Mouse (Mus musculus): ENCODE results near the gene Eva1b. TPM values are rescaled to one million over a fixed set of nuclear protein-coding genes. Genes with fewer than 3 reads are reported as not detected.

Gene Eva1b
- polyA plus RNA-seq (2015; fragmentation: Nextera tagmentation; extraction: Ambion mirVana), result 31.8 and 46.8 TPM in 2 replicates

DNA sequence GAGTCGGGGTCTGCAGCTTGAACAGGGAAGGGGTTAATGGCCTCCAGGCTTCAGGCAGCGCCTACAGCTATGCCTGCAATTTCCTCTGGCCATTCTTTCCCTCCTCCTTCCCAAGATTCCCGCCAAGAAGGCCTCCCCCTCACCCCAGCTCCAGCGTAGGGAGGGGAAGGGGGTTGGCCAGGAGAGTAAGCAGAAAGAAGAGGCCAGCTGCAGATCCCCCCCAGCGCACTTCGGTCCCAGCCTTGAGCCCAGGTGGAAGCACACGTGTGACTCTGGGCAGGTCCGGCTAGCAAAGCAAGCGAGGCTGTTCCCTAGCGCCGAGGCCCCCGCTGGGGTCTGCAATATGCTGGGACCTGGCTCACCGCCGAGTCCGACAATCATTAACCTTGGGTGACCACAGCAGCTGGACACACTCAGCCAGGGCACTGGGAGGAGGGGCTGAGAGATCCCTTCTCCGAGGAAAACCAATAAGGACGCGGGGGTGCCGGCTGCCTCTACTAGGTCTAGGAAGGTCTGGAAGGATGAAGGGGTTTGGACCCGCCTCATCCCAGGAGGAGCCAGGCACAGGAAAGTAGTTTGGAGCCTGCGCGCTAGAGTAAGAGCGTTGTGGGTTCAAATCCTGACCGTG lies at the start of gene Eva1b:
Gene Eva1b (plus strand): TSS at position 212 of the 628 bp plus-strand sequence.

DNA sequence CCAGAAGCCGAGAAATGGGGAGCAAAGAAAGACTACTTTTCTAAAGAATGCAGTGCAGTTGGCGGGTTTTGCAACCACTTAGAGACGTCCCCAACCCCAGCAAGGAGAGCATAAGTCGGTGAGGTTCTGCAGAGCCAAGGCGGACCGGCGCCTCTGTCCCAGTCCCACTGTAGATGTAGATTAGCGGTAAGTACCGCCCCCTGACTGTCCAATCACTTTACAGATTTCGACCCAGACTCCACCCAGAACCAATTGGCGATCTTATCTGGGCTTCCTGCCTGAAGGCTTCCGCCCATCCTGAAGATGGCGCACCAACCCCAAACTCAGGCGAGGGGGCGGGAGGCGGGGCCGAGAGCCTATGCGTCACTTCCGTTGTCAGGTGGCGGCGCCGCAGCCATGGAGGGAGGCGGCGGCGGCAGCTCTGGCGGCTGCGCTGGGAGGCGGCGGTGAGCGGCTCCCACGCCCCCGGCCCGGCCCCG lies 43.9 kb upstream of the Eva1b start, which contains the start of gene Stk40:
Gene Stk40 (plus strand): TSS at position 368 of the 479 bp plus-strand sequence.

DNA sequence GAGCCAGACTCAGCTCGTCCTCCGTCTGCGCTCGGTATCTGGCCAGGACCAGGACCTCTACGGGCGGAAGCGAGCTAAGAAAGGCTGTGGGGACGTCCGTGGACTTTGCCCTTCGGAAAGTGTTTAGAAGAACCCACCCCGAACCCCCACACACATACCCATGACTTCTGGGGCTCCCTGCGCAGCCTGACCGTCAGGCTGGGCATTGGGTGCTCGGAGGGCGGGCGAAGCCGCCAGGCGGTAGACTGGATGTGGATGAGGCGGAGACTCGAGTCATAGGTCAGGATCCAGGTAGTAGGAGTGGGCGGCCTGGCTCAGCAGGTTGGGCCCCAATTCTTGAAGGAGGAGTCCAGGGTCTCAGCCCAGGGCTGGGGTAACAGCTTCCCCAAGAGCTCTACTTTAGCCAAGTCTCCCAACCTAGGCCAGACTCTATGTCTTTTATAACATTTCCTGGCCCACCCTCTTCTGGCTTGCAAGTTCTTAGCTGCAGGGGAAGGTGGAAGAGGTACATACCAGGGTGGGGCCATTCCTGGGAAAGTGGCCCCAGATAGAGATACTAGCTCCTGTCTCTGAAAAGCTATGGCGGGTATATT lies 15.6 kb downstream of the Eva1b start, which contains the start of gene Sh3d21:
Gene Sh3d21 (minus strand): TSS at position 425 of the 593 bp plus-strand sequence.

Other genes starting within 250 kb of the Eva1b start
- gene Csf3r, start 123.2 kb upstream of the Eva1b start, polyA plus RNA-seq (2015; fragmentation: Nextera tagmentation; extraction: Ambion mirVana), result 21.5 and 22.7 TPM in 2 replicates
- 85.8 and 90.1 TPM in 2 replicates for gene Mrps15, start 100.8 kb upstream of the Eva1b start, polyA plus RNA-seq (2015; fragmentation: Nextera tagmentation; extraction: Ambion mirVana)
- gene Oscp1, start 89.2 kb upstream of the Eva1b start, polyA plus RNA-seq (2015; fragmentation: Nextera tagmentation; extraction: Ambion mirVana), result 2.9 and 3.8 TPM in 2 replicates
- gene Lsm10, start 51.1 kb upstream of the Eva1b start, polyA plus RNA-seq (2015; fragmentation: Nextera tagmentation; extraction: Ambion mirVana), result 32.0 and 33.0 TPM in 2 replicates
- 9.9 and 12.5 TPM in 2 replicates for gene Stk40, start 43.8 kb upstream of the Eva1b start, polyA plus RNA-seq (2015; fragmentation: Nextera tagmentation; extraction: Ambion mirVana)
- gene Sh3d21, start 15.7 kb downstream of the Eva1b start, polyA plus RNA-seq (2015; fragmentation: Nextera tagmentation; extraction: Ambion mirVana), result 1.6 and 2.6 TPM in 2 replicates
- gene Thrap3, start 55.0 kb downstream of the Eva1b start, polyA plus RNA-seq (2015; fragmentation: Nextera tagmentation; extraction: Ambion mirVana), result 111 and 114 TPM in 2 replicates
- gene Map7d1, start 108.6 kb downstream of the Eva1b start, polyA plus RNA-seq (2015; fragmentation: Nextera tagmentation; extraction: Ambion mirVana), result 11.8 and 13.7 TPM in 2 replicates
- gene Trappc3, start 114.6 kb downstream of the Eva1b start, polyA plus RNA-seq (2015; fragmentation: Nextera tagmentation; extraction: Ambion mirVana), result 49.4 and 57.1 TPM in 2 replicates
- gene Col8a2, start 139.0 kb downstream of the Eva1b start, polyA plus RNA-seq (2015; fragmentation: Nextera tagmentation; extraction: Ambion mirVana), result 9.0 and 12.0 TPM in 2 replicates
- gene Adprhl2, start 174.0 kb downstream of the Eva1b start, polyA plus RNA-seq (2015; fragmentation: Nextera tagmentation; extraction: Ambion mirVana), result 27.9 and 33.9 TPM in 2 replicates
- gene Tekt2, start 177.9 kb downstream of the Eva1b start, polyA plus RNA-seq (2015; fragmentation: Nextera tagmentation; extraction: Ambion mirVana), result 1.5 and 2.9 TPM in 2 replicates

Data from spleen, postnatal 0 days (tissue).